Mouse (Mus musculus) bone marrow macrophage, adult 2 months (primary cell): Measurements from ENCODE around the gene Calb2.

Experiments used
- CTCF ChIP-seq: IDR thresholded peaks from 2 replicates; pipeline ENCODE4 v1.5.1; 2012; ENCODE audit warnings: low read depth, mild to moderate bottlenecking, low read length, moderate library complexity
- POLR2A ChIP-seq: IDR thresholded peaks from 2 replicates; pipeline ENCODE4 v1.6.1; 2012; ENCODE audit warnings: mild to moderate bottlenecking, low read depth, low read length, borderline replicate concordance

DNA sequence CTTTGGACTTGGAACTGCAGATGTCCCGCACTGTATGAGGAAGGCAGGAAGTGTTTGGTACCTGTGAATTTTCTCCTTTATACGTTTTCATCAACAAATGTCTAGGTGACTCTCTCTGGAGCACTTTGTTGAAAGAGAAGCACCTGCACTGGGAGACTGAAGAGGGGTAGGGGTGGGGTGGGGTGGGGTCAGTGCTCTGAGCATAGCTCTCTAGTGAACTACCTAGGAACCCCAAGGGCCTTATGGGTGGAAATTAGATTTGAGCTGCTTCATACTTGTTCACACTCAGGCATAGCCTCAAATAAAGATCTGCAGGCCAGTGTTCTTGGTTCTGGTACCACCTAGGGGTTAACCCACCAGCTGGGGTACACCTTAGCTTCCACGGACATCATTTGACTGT is 65.4 kb downstream of the Calb2 start, which contains the start of gene Gm17720:
- TF ChIP-seq CTCF (no peak), POLR2A (no peak)
